Mouse (Mus musculus): ENCODE measurements around the gene Podnl1.

The Podnl1 gene

GRCm38 (mm10) chr8:84125656-84126055 lies at the start of gene Podnl1:
TSS of gene Podnl1 (plus strand) at chr8:84125989.
- DNase-seq (ENCODE audit: low spot score in 2 of 2), result no peak

GRCm38 (mm10) chr8:84076412-84076811 lies 49.4 kb upstream of the Podnl1 start:
- no peak for DNase-seq (ENCODE audit: low spot score in 2 of 2)

GRCm38 (mm10) chr8:84076849-84077248 lies 48.9 kb upstream of the Podnl1 start:
- no peak for DNase-seq (ENCODE audit: low spot score in 2 of 2)

GRCm38 (mm10) chr8:84079206-84079605 lies 46.6 kb upstream of the Podnl1 start:
- DNase-seq (ENCODE audit: low spot score in 2 of 2), result no peak

- no peak for DNase-seq (ENCODE audit: low spot score in 2 of 2)
Measured at GRCm38 (mm10) chr8:84083829-84084241, 42.0 kb upstream of the Podnl1 start.

- no peak for DNase-seq (ENCODE audit: low spot score in 2 of 2)
Measured at GRCm38 (mm10) chr8:84084341-84085115, 41.3 kb upstream of the Podnl1 start.

GRCm38 (mm10) chr8:84087156-84087555 lies 38.6 kb upstream of the Podnl1 start:
- no peak for DNase-seq (ENCODE audit: low spot score in 2 of 2)

GRCm38 (mm10) chr8:84087821-84088220 lies 38.0 kb upstream of the Podnl1 start:
- DNase-seq (ENCODE audit: low spot score in 2 of 2), result no peak

GRCm38 (mm10) chr8:84089277-84089676 lies 36.5 kb upstream of the Podnl1 start:
- no peak for DNase-seq (ENCODE audit: low spot score in 2 of 2)

- no peak for DNase-seq (ENCODE audit: low spot score in 2 of 2)
Measured at GRCm38 (mm10) chr8:84090585-84090984, 35.2 kb upstream of the Podnl1 start.

- DNase-seq (ENCODE audit: low spot score in 2 of 2), result no peak
Measured at GRCm38 (mm10) chr8:84096061-84096460, 29.7 kb upstream of the Podnl1 start.

GRCm38 (mm10) chr8:84098376-84098775 lies 27.4 kb upstream of the Podnl1 start:
- no peak for DNase-seq (ENCODE audit: low spot score in 2 of 2)

GRCm38 (mm10) chr8:84101476-84102270 lies 24.1 kb upstream of the Podnl1 start:
- no peak for DNase-seq (ENCODE audit: low spot score in 2 of 2)

GRCm38 (mm10) chr8:84103601-84104000 lies 22.2 kb upstream of the Podnl1 start:
- DNase-seq (ENCODE audit: low spot score in 2 of 2), result no peak

- peak in 1 of 2 experiments; percentile 38 for DNase-seq (ENCODE audit: low spot score in 2 of 2)
Measured at GRCm38 (mm10) chr8:84104221-84104620, 21.6 kb upstream of the Podnl1 start.

- peak; percentile 97 to 98 for DNase-seq (ENCODE audit: low spot score in 2 of 2)
Measured at GRCm38 (mm10) chr8:84104697-84105609, 20.8 kb upstream of the Podnl1 start, which contains the start of gene Dcaf15. TSS of gene Dcaf15 (minus strand) at chr8:84104768.

GRCm38 (mm10) chr8:84105676-84106075 lies 20.1 kb upstream of the Podnl1 start:
- DNase-seq (ENCODE audit: low spot score in 2 of 2), result no peak

- DNase-seq (ENCODE audit: low spot score in 2 of 2), result no peak
Measured at GRCm38 (mm10) chr8:84106216-84107040, 19.4 kb upstream of the Podnl1 start.

- DNase-seq (ENCODE audit: low spot score in 2 of 2), result no peak
Measured at GRCm38 (mm10) chr8:84115646-84116045, 10.1 kb upstream of the Podnl1 start.

- no peak for DNase-seq (ENCODE audit: low spot score in 2 of 2)
Measured at GRCm38 (mm10) chr8:84122151-84122550, 3.6 kb upstream of the Podnl1 start.

GRCm38 (mm10) chr8:84126742-84127141 lies 953 bp downstream of the Podnl1 start:
- DNase-seq (ENCODE audit: low spot score in 2 of 2), result no peak

All from right cerebral cortex, adult 2 months (tissue).